Mouse (Mus musculus) kidney, adult 18-20 months (tissue): ENCODE measurements around the gene Nhlrc4.

Experiments used
- DNase-seq: peaks from one replicate; pipeline ENCODE4 v3.0.0; 2021

Nhlrc4 gene

GRCm38 (mm10) chr17:25944366-25945163 is at the start of gene Nhlrc4, which contains the start of gene Pigq:
TSS of gene Nhlrc4 (minus strand) at chr17:25944961.
TSS of gene Pigq (minus strand) at chr17:25944936.
- no peak for DNase-seq

- no peak for DNase-seq
Observed at GRCm38 (mm10) chr17:25993489-25993888, 48.7 kb upstream of the Nhlrc4 start.

DNA sequence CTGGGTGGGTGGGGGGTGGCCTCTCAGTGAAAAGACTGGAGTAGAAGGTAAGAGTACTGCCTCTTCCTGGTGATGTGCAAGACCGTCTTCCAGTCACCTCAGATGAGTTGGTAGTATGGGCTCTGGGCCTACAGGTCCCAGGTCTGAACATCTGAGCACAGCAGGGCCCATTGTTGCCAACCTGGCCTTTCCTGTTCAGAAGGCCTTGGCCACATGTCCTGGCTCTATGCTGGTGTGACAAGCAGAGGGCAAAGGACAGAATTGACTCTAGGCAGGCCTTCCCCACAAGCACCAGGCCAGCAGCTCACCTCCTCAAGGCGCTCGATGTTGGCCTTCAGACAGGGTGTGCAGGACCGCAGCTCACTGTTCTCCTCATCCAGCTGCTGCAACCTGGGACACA is 47.5 kb upstream of the Nhlrc4 start:
- no peak for DNase-seq

DNA sequence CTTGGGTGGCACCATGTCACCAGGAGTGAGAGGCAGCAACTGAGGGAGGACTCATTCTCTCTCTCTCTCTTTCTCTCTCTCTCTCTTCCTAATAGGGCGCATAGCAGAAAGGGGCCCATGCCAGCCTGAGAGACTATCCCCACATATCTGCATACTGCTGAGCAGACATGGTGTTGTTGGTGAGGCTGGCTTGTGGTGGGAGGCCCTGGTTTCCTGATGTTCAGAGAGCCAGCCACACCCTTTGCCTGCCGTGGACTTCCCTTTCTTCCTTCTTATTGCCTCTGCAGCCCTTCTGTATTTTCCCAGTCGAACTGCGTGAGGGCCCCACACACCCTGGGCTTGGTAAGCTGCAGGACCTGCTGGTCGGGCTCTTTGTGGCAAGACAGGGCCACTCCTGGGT is 45.6 kb upstream of the Nhlrc4 start:
- no peak for DNase-seq

- peak; percentile 93 for DNase-seq
Observed at GRCm38 (mm10) chr17:25985306-25986294, 40.8 kb upstream of the Nhlrc4 start, which contains the start of gene Capn15. TSS of gene Capn15 (minus strand) at chr17:25985796.

DNA sequence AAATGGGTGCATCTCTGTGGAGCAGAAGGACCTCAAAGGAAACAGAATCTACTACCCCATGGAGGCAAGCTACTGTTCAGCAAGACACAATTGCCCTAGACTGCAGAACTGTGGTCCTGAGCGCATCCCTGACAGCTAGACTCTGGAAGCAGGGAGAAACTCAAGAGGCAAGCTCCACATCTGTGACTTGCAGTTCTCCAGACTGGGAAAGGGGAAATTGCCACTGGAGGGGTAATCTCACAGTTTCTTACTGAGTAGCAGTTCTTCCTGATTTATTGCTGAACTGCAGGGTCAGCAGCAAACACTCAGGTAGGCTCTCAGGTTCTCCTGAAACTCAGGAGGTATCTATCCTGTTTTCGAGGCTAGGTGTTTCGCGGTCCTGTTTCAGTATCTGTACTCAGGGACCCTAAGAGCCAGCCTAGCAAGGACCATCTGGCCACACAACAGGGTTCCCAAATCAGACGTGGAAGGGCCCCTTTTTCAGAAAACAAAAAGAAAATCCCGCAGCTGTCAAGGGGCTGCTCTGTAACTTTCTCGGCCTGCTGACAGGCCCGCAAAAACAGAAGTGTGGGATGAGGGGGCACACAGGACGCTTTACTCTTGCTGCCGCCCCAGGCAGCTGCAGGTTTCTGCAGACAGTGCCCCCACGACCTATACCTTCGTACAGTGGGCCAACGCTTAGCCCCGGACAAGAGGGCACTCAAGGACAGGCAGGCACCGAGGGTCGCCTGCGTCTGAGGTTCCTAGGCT is 40.0 kb upstream of the Nhlrc4 start:
- DNase-seq = no peak

- DNase-seq = no peak
Observed at GRCm38 (mm10) chr17:25984066-25984465, 39.3 kb upstream of the Nhlrc4 start.

DNA sequence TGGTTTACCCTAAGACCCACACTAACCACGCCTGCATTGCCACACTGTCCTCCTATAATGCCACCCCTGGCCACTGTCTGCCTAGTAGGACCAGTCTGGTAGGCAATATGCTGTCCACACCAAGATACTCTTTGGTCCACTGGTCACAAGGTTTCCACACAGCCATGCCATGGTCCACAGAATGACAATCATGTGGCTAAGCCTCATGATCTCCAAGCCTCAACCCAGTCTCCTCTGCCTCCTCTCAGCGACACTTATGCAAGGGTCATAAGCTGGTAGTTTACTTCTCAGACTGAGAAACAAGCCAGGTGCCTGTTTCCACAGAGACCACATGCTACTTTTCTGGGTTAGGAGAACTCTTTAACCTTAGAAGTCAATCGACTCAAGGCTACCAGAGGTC is 38.2 kb upstream of the Nhlrc4 start:
- no peak for DNase-seq

DNA sequence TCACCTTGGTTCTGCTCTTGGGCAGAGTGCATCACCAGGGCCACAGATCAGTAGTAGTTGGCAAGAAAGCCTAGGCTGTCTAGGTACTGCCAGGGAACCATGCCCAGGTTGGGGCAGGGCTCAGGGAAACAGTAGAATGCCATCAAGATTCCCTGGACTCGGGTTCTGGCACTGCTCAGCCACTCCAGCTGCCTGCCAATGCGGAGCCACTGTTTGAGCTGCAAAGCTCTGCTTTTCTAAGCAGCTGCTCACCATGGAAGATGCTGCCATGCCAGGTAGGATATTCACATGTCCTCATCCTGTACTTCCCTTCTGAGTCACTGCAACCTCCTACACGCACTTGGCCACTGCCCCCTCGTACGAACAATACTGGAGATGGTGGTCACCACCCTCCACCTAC is 36.1 kb upstream of the Nhlrc4 start:
- peak; percentile 54 for DNase-seq

DNA sequence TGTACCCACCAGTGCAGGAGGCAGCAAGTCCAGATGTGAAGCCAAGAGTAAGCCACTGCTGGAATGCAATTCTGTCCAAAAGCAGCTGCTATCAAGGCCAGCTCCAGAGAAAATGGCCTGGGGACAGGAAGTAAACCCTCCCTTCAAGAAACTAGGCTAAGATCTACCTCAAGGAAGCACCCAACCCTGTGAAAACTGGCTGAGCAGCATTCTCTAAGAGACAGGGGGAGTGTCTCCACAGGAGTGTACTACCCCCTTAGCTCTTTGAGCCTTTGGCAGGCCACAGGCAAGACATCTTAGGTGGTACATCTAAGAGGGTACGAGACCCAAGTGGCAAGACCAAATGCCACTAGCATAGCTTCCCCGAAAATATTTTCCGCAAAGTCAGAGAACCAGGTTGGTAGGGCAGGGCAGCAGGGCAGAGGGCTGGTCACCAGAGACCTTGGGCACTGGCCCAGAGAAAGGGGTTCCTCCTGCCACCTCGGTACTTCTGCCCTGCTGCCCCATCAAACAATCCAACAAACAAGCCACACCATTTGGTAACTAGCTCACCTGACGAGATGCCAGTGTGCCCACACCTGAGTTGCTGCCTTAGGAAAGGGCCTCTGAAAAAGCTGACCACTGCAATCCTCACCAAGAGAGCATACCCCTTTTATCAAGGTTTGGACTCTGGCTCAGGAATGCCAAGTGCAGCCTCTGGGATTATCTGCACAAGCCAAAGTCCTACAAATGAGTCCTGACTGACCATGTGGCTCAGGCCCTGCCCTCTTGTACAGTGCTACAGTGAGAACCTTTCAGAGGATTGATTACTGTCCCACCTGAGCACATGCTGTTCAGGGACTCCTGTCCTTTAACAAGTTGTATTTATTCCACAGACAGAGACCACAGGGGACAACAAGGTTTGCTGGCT is 35.3 kb upstream of the Nhlrc4 start:
- DNase-seq = no peak

DNA sequence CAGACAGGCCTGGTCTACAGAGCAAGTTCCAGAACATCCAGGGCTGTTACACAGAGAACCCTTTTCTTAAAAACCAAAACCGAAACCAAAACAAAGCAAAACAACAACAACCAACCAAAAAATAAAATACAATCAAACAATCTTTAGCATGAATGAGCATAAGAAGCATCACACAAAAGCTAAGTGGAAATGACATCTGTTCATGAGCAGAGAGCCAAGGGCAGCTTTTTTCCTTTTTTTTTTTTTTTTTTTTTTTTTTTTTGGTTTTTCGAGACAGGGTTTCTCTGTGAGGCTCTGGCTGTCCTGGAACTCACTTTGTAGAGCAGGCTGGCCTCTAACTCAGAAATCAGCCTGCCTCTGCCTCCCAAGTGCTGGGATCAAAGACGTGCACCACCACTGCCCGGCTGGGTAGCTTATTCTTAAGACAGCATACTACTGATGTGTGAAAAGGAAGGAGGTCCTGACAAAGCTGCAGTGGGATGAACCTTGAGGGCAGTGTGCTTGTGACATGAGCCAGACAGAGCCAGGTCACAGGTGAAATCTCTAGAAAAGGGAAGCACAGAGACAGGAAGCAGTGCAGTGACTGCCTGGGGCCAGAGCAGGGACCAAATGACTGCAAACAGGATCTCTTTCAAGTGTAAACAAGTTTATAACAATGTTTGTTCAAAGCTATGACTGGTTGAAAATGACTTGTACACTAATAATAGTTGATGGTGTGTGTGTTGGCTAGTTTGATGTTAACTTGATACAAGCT is 26.4 kb upstream of the Nhlrc4 start:
- no peak for DNase-seq

DNA sequence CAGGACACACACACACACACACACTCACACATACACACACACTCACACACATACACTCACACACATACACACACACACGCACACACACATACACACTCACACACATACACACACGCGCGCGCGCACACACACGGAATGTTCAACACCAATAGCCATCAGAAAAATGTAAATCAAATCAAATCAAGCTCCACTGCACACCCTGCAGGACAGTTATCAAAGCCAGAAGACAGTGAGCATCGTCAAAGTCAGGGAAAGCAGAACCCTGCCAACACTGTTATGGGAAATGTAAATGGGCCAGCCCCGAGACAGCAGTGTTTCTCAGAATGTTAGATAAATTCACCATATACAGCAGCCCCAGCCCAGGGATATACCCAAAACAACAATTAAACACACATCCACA is 25.7 kb upstream of the Nhlrc4 start:
- no peak for DNase-seq

DNA sequence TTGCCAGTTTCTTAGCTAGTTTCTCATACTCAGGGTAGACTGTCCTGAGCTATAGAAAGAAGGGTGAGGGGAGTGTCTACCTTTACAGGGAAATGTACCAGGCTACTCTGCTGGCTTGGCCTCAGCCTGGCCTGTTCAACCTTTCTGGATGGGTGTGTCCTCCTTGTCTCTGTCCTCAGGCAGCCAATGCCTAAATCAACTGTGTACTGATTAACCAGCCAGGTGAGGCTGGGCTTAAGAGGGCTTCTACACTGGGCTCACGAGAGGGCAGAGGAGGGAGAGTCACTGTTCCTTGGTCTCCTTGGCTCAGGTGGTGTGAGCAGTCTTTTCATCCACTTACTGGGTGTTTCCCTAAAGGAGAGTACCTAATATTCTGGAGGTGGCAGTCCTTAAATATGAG is 23.4 kb upstream of the Nhlrc4 start:
- DNase-seq = peak; percentile 59

- no peak for DNase-seq
Observed at GRCm38 (mm10) chr17:25967652-25968051, 22.9 kb upstream of the Nhlrc4 start.

DNA sequence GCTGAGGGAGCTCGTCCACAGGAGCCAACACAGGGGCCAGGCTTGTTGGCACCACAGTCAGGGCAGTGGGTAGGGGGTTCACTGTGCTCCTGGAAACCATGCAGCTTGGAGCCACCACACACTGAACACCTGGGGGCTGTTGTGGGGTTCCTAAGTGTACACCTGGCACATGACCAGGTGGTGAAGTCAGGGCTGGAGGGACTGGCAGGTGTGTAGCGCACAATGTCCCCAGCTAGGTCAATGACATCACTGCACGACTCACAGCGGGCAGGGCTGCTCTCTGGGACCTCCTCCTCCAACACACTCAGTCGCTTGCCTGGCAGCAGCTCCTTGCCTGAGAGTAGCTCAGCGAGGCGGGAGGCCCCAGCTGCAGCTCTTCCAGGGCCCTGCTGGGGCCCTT is 19.5 kb upstream of the Nhlrc4 start:
- no peak for DNase-seq

GRCm38 (mm10) chr17:25962413-25962905 is 17.7 kb upstream of the Nhlrc4 start:
- no peak for DNase-seq

DNA sequence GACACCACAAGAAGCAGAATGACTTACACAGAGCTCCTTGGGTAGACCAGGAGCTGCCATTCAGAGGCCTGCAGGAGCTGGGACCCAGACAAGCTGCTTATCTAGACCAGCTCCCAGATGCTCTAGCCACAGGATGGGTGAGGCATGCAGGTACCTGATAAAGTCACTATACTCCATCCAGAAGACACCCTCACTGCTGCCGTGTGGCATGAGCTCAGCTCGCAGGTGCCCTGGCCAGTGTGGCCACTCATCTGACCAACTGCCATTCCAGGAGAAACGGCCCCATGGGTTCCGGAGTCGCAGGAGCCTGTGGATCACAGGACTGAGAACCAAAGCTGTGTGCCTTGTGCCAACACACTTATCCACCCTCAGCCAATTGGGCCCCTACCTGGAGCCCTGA is 16.8 kb upstream of the Nhlrc4 start:
- DNase-seq = no peak

- no peak for DNase-seq
Observed at GRCm38 (mm10) chr17:25959630-25960467, 15.1 kb upstream of the Nhlrc4 start.

GRCm38 (mm10) chr17:25958771-25959494 is 14.2 kb upstream of the Nhlrc4 start:
- no peak for DNase-seq
